8 mouse cellular contexts compared by ENCODE assay signal in the genomic region with DNA sequence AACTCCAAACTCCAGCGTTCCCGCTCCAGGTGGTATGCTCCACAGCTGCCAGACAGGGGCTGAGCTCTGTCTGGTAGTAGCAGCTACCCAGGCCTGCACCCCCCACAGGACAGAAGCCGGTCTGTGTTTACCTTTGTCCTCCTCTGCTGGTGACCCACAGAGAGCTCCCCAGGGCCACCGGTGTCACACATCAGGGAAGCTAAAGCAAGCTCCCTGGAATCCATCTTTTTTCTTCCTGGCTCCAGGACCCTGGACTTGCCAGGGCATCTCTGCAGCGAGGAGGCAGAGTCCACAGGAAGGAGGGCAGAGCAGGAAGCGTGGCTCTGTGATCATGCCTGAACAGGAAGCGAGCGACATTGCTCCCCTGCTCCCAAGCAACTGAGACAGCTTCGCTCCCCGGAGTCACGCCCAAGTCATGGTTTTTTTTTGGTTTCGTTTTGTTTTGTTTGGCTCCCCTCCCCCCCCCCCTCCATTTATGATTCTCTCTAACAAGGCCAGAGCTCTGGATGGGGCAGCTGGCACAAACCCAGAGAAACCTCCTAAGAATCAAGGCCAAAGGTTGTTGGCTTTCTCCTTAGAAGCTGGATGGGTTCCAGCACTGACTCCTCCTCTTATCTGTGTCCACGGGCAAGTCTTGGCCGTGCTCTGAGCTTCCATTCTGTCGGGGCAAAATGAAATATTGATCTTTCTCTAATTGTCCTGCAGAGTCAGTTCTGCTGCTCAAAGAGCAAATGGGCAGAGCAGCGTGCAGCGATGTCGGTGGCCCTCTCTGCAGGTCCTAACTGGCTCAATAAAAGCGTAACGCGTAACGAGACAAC. TPM values are rescaled to one million over a fixed set of nuclear protein-coding genes. Genes with fewer than 3 reads are reported as not detected.
DNase-seq lines count a peak whose midpoint lies in the region; ATAC-seq and TF ChIP-seq lines count a peak whose summit lies in the region.

No protein-coding gene starts in this region.

- no peak for TF ChIP-seq EP300 in CH12.LX (IDR thresholded peaks at IDR 0.05; ENCODE audit: low read length)

- peak overlapping the region; percentile 9; the same call in 1 of the 2 replicates for H3K27ac ChIP-seq in CH12.LX (ENCODE audit: insufficient read depth, low read depth)
- H3K27ac ChIP-seq in bone marrow macrophage, adult 2 months (ENCODE audit: insufficient read depth, low read depth, low read length) = peak overlapping the region; percentile 91

- in situ Hi-C loops in CH12.LX (cut with MboI; ENCODE audit: low pct_ligation_motif_present, low pct_unique_long_range_greater_than_20kb, low sequenced_read_pairs) = no loop called here

- dilution Hi-C loops in CH12.LX (cut with MboI; ENCODE audit: extremely low pct_ligation_motif_present, extremely low pct_unique_long_range_greater_than_20kb, low sequenced_read_pairs) = no loop called here

- H3K4me2 ChIP-seq in CH12.LX (ENCODE audit: insufficient read depth, low read depth, poor library complexity, severe bottlenecking) = peak overlapping the region; percentile 41

- H3K4me1 ChIP-seq in CH12.LX (ENCODE audit: control insufficient read depth in 1 of 2, insufficient read depth in 2 of 2) = peaks cover 3 to 22% of the 10 kb centered on the region in 2 experiments
- H3K4me1 ChIP-seq in bone marrow macrophage, adult 2 months (ENCODE audit: control insufficient read depth, insufficient read depth, low read length) = peaks cover 35% of the 10 kb centered on the region

- no peak for TF ChIP-seq CTCF in CH12.LX (conservative IDR thresholded peaks at IDR 0.05 in 1 of 2, IDR thresholded peaks at IDR 0.05 in 1 of 2; ENCODE audit: low read depth in 2 of 2, low read length in 2 of 2)
- TF ChIP-seq CTCF in bone marrow macrophage, adult 2 months (IDR thresholded peaks at IDR 0.05; ENCODE audit: low read depth, low read length) = no peak

- peak overlapping the region; percentile 59 to 70 (median 67) for H3K4me3 ChIP-seq in CH12.LX (replicated peaks in 1 of 3; ENCODE audit: low read depth in 2 of 3, low read length in 2 of 3, poor library complexity in 1 of 3)
- peak overlapping the region; percentile 79 for H3K4me3 ChIP-seq in bone marrow macrophage, adult 2 months (ENCODE audit: insufficient read depth, low read length)

- peaks cover 11% of the 10 kb centered on the region for H3K9me3 ChIP-seq in CH12.LX (replicated peaks; ENCODE audit: low read length)

- DNase-seq in CH12.LX (ENCODE audit: extremely low read depth) = peak; percentile 72
- DNase-seq in fibroblast of lung, adult 2 months (ENCODE audit: low read depth) = peak; percentile 17
- DNase-seq in heart, postnatal 25 days (ENCODE audit: low spot score) = peak; percentile 45
- DNase-seq in kidney, postnatal 4 days = peak; percentile 66 to 80
- peak; percentile 43 to 47 for DNase-seq in spleen, adult 18-20 months
- DNase-seq in left cerebral cortex, adult 8-10 months (ENCODE audit: low spot score in 2 of 2) = no peak

- H3K79me2 ChIP-seq in CH12.LX (replicated peaks; ENCODE audit: control insufficient read depth, extremely low read depth, insufficient read depth, poor library complexity, severe bottlenecking) = no peaks in the 10 kb centered on the region

- no peaks in the 10 kb centered on the region for H3K27me3 ChIP-seq in CH12.LX (replicated peaks)

- H3K9ac ChIP-seq in CH12.LX (ENCODE audit: insufficient read depth, low read depth) = peak overlapping the region; percentile 75

- H3K36me3 ChIP-seq in CH12.LX (replicated peaks in 1 of 2; ENCODE audit: control insufficient read depth in 1 of 2, insufficient read depth in 1 of 2, low read length in 1 of 2) = peaks cover 4 to 25% of the 10 kb centered on the region in 2 experiments

- no peak for TF ChIP-seq RAD21 in CH12.LX (IDR thresholded peaks at IDR 0.05; ENCODE audit: low read depth, low read length)

- peak; percentile 73 for ATAC-seq in megakaryocyte progenitor cell, adult 5-6 weeks (replicated peaks; ENCODE audit: poor library complexity)

- intact Hi-C loops in heart, postnatal 25 days (cut with DNase I) = loop anchor here (2.0 to 5.0 kb wide), 2 partner anchors 82 to 173 kb away; a partner anchor contains a TSS

- TF ChIP-seq POLR2A in CH12.LX (IDR thresholded peaks at IDR 0.05; ENCODE audit: low read depth, low read length) = peak; percentile 60
- no peak for TF ChIP-seq POLR2A in bone marrow macrophage, adult 2 months (IDR thresholded peaks at IDR 0.05; ENCODE audit: borderline replicate concordance, low read depth, low read length)

TF ChIP-seq in CH12.LX, 34 proteins besides CTCF, POLR2A, EP300 and RAD21:
- TF ChIP-seq IRF4 (IDR thresholded peaks at IDR 0.05; ENCODE audit: low read depth, low read length) (peak; percentile 36; the same call in 1 of the 2 replicates), HCFC1 (IDR thresholded peaks at IDR 0.05; ENCODE audit: low read depth, low read length) (peak; percentile 50), ELF1 (IDR thresholded peaks at IDR 0.05; ENCODE audit: low read depth, low read length) (peak; percentile 67), ZNF384 (IDR thresholded peaks at IDR 0.05; ENCODE audit: low read depth, low read length) (peak; percentile 86), ZMIZ1 (IDR thresholded peaks at IDR 0.05; ENCODE audit: low read depth, low read length) (no peak), MEF2A (IDR thresholded peaks at IDR 0.05; ENCODE audit: borderline replicate concordance, low read depth, low read length) (no peak), BHLHE40 (IDR thresholded peaks at IDR 0.05; ENCODE audit: low read depth, low read length) (peak; percentile 40; the same call in 1 of the 2 replicates), ETS1 (conservative IDR thresholded peaks at IDR 0.05; ENCODE audit: low read depth, low read length) (no peak), MXI1 (IDR thresholded peaks at IDR 0.05; ENCODE audit: low read depth, low read length) (0 out of 2 replicates have a peak, but pooled peaks have one; percentile 58), TBP (conservative IDR thresholded peaks at IDR 0.05; ENCODE audit: low read depth, low read length) (peak; percentile 66), MYC (IDR thresholded peaks at IDR 0.05; ENCODE audit: low read depth, low read length) (0 out of 2 replicates have a peak, but pooled peaks have one; percentile 20)

RNA-seq across cellular contexts. Expression of a gene that starts 22.8 kb away (rescaled TPM):
- 1.3 and 1.6 TPM in 2 replicates for total RNA-seq in CH12.LX (2012; rRNA removed)
- total RNA-seq in CH12.LX (2014; rRNA removed) = 1.7 and 2.3 TPM in 2 replicates
- polyA plus RNA-seq in CH12.LX (2012; ENCODE audit: insufficient read length, low read depth) = 2.8 and 3.3 TPM in 2 replicates
- polyA plus RNA-seq in bone marrow macrophage, adult 2 months (2012; ENCODE audit: insufficient read depth, insufficient read length, missing spikeins) = 15.0 and 17.9 TPM in 2 replicates
- 1 to 10 TPM; 1.1 to 1.6 TPM for total RNA-seq in heart, postnatal 25 days (2021)
- total RNA-seq in megakaryocyte progenitor cell, adult 5-6 weeks (2015) = 3.4 and 3.9 TPM in 2 replicates
- 4.2 and 9.8 TPM in 2 replicates for total RNA-seq in megakaryocyte progenitor cell, adult 5-6 weeks (2017)
- total RNA-seq in left cerebral cortex, adult 8-10 months (2022) = 1 to 10 TPM; 1.2 to 3.2 (median 2.2) TPM

Comparison
In these comparisons a context has a peak if more than half of its experiments do, and no peak if none do; other contexts are left out.
1. DNase-seq: peak in CH12.LX (single experiment), fibroblast of lung, adult 2 months (single experiment), heart, postnatal 25 days (single experiment), kidney, postnatal 4 days (2 of 2) and spleen, adult 18-20 months (2 of 2); none in left cerebral cortex, adult 8-10 months (0 of 2).